Mouse (Mus musculus) liver, embryonic 14.5 days (tissue): Measurements from ENCODE around the gene Gabrb2.

ENCODE experiments used
- CTCF ChIP-seq: IDR thresholded peaks from 2 replicates; pipeline ENCODE4 v1.5.1; 2016; ENCODE audit warnings: antibody characterized with exemption, low read depth, control low read depth
- EP300 ChIP-seq: IDR thresholded peaks from 2 replicates; pipeline ENCODE4 v1.6.1; 2016; ENCODE audit warnings: antibody characterized with exemption, low read depth

DNA sequence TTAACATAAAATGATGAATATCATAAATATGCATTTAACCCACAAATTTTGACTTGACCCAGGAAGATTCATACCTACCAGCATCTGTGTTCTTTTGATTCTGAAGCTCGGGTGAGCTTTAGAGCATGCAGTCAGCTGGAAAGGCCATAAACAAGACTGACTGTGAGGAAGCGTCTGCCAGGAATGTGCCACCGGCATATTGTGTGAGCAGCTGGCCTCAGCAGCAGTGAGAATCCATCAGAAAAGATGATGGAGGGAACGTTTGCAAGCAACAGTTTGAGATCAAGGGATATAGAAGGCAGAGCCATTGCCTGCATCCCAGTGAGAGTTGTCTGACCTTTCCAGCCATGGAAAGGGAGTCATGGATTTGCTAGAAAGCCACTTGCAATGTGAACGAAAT, 230.6 kb downstream of the Gabrb2 start:
- TF ChIP-seq CTCF (no peak), EP300 (no peak)
